Mouse (Mus musculus) bone marrow, adult 2 months (tissue): ENCODE measurements around the gene Car4.

ENCODE experiments used
- CTCF ChIP-seq: fragments of 200-500 bp; IDR thresholded peaks from 2 replicates; pipeline ENCODE4 v1.5.1; 2011; ENCODE audit warnings: low read length, control low read depth; ENCODE audit not compliant: control insufficient read depth, insufficient read depth
- POLR2A ChIP-seq: fragments of 200-500 bp; IDR thresholded peaks from 2 replicates; pipeline ENCODE4 v1.6.1; 2011; ENCODE audit warnings: low read depth, mild to moderate bottlenecking, control low read depth, low read length, borderline replicate concordance; ENCODE audit not compliant: control insufficient read depth

DNA sequence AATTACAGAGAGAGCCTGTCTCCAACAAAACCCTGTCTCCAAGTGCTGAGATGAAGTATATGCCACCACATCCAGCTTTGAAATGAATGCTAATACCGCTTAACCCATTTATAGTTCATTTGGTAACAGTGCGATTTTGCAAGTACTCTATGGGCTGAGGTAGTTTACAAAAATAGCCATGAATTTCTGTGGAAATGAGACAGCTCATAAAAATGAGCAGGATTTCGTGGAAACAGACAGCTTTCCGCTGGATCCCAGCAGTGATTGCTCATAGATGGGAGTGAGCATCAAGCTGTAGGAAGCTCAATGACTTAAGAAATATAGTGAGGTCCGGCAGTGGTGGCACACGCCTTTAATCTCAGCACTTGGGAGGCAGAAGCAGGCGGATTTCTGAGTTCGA, 36.6 kb upstream of the Car4 start:
- TF ChIP-seq CTCF (no peak), POLR2A (no peak)
